Mouse (Mus musculus) stomach, postnatal 0 days (tissue): ENCODE data around the gene Chmp6. TPM values are rescaled to one million over a fixed set of nuclear protein-coding genes. Genes with fewer than 3 reads are reported as not detected.
A peak's percentile ranks its signal among the peaks of the same experiment; 100 is the strongest.

ENCODE experiments used
- ATAC-seq: fragments of 200-750 bp; cut with Nextera tagmentation; 2 replicates; pipeline ENCODE4 v1.8.0; 2017; ENCODE audit not compliant: low FRiP score, low TSS enrichment
- DNase-seq: peaks from one replicate; pipeline ENCODE4 v3.0.0-alpha.2; 2016; ENCODE audit warnings: low spot score
- H3K27ac ChIP-seq: fragments of 300-500 bp; sonication (generic); replicated peaks from 2 replicates; pipeline ENCODE4 v1.5.1; 2014; ENCODE audit warnings: mild to moderate bottlenecking, control low read depth
- H3K27me3 ChIP-seq: fragments of 300-500 bp; sonication (generic); 2 replicates; pipeline ENCODE4 v1.6.1; 2014; ENCODE audit warnings: low read length; ENCODE audit not compliant: control insufficient read depth, insufficient read depth
- H3K36me3 ChIP-seq: fragments of 300-500 bp; sonication (generic); 2 replicates; pipeline ENCODE4 v1.6.1; 2014; ENCODE audit warnings: low read length, mixed read lengths; ENCODE audit not compliant: control insufficient read depth, insufficient read depth
- H3K4me1 ChIP-seq: fragments of 300-500 bp; sonication (generic); replicated peaks from 2 replicates; pipeline ENCODE4 v1.6.1; 2014; ENCODE audit warnings: antibody characterized with exemption; ENCODE audit not compliant: control insufficient read depth, insufficient read depth
- H3K4me2 ChIP-seq: fragments of 300-500 bp; sonication (generic); replicated peaks from 2 replicates; pipeline ENCODE4 v1.6.1; 2014; ENCODE audit warnings: low read depth, mild to moderate bottlenecking, control low read depth, moderate library complexity
- H3K4me3 ChIP-seq: fragments of 300-500 bp; sonication (generic); 2 replicates; pipeline ENCODE4 v1.5.1; 2014; ENCODE audit warnings: low read depth, low read length, control low read depth
- H3K9ac ChIP-seq: fragments of 300-500 bp; sonication (generic); 2 replicates; pipeline ENCODE4 v1.6.1; 2014; ENCODE audit warnings: mild to moderate bottlenecking, low read length, control low read depth, mixed read lengths
- H3K9me3 ChIP-seq: fragments of 300-500 bp; sonication (generic); 2 replicates; pipeline ENCODE4 v1.6.1; 2016; ENCODE audit warnings: low read length; ENCODE audit not compliant: control insufficient read depth
- CTCF ChIP-seq: IDR thresholded peaks from 2 replicates; pipeline ENCODE4 v1.5.1; 2016; ENCODE audit warnings: antibody characterized with exemption, low read depth, mild to moderate bottlenecking, moderate library complexity
- EP300 ChIP-seq: optimal IDR thresholded peaks from 2 replicates; pipeline ENCODE3; 2016; ENCODE audit warnings: antibody characterized with exemption
- WGBS: fragments of 180-500 bp; shearing (Covaris S2); extraction: QIAGEN DNeasy Blood & Tissue Kit; methylation state at CpG from one replicate; pipeline ENCODE4 v1.1.7; 2014; 5-methylcytosine and 5-hydroxymethylcytosine counted together
- polyA plus RNA-seq: library from polyadenylated mRNA; unstranded; fragments of >200 nt; fragmentation: Nextera tagmentation; extraction: Ambion mirVana; gene quantifications from 2 replicates; pipeline ENCODE4 v1.2.1, GENCODE M21; 2015

The Chmp6 gene
- polyA plus RNA-seq, 1 experiment from 2014 or later, result 84.5 TPM

GRCm38 (mm10) chr11:119916834-119917469 lies 3.7 kb downstream of the Chmp6 start:
- DNase-seq (no peak), ATAC-seq (no peak)
- no peaks in the 10 kb centered on the region for H3K9me3 ChIP-seq
- TF ChIP-seq CTCF (no peak), EP300 (no peak)
- 0 out of 2 replicates have a peak overlapping the region, but pooled peaks have one; percentile 13 for H3K27ac ChIP-seq
- H3K9ac ChIP-seq, result no peak overlapping the region
- H3K36me3 ChIP-seq, result peaks cover 22% of the 10 kb centered on the region; the same call in 1 of the 2 replicates
- no peak overlapping the region for H3K4me3 ChIP-seq
- peak overlapping the region; percentile 29; the same call in 1 of the 2 replicates for H3K4me2 ChIP-seq
- WGBS, result 89% methylated on average over 21 of the region's 21 CpGs
- H3K27me3 ChIP-seq, result no peaks in the 10 kb centered on the region
- H3K4me1 ChIP-seq, result peaks cover 14% of the 10 kb centered on the region; the same call in 1 of the 2 replicates

DNA sequence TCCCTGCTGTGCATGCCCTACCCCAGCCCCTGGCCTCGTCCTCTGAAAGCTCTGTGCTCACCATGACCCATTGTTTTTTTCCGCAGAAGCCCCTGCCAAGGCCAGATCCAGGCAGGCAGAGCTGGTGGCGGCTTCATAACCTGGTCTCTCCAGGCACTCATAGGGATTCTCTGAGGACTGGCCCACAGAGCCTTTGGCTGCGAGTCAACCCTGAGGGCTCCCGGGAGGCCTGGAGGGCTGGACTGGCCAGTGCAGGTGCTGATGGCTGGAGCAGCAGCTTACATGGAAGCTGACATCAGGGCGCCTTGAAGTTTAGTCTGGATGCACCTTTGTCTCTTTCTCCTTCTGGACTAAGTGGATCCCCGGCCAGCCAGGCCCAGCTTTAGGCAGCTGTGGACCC lies 5.3 kb downstream of the Chmp6 start:
- H3K9me3 ChIP-seq, result no peaks in the 10 kb centered on the region
- no peak for ATAC-seq
- H3K36me3 ChIP-seq, result peaks cover 22% of the 10 kb centered on the region; the same call in 1 of the 2 replicates
- 84% methylated on average over 7 of the region's 7 CpGs for WGBS
- no peak overlapping the region for H3K4me2 ChIP-seq
- H3K27me3 ChIP-seq, result no peaks in the 10 kb centered on the region
- no peak overlapping the region for H3K27ac ChIP-seq
- TF ChIP-seq CTCF, result no peak
- TF ChIP-seq EP300, result no peak
- no peak overlapping the region for H3K4me3 ChIP-seq
- H3K4me1 ChIP-seq, result peaks cover 10% of the 10 kb centered on the region; the same call in 1 of the 2 replicates
- DNase-seq, result no peak
- no peak overlapping the region for H3K9ac ChIP-seq

GRCm38 (mm10) chr11:119919432-119919831 lies 6.2 kb downstream of the Chmp6 start:
- Histone ChIP-seq H3K9me3 (no peaks in the 10 kb centered on the region), H3K9ac (no peak overlapping the region), H3K4me3 (no peak overlapping the region), H3K36me3 (peaks cover 22% of the 10 kb centered on the region; the same call in 1 of the 2 replicates), H3K27me3 (no peaks in the 10 kb centered on the region), H3K4me2 (no peak overlapping the region), H3K27ac (no peak overlapping the region), H3K4me1 (peaks cover 8% of the 10 kb centered on the region; the same call in 1 of the 2 replicates)
- 94% methylated on average over 4 of the region's 4 CpGs for WGBS
- DNase-seq, result no peak
- ATAC-seq, result no peak
- TF ChIP-seq CTCF (no peak), EP300 (no peak)

- WGBS, result 68% methylated on average over 8 of the region's 8 CpGs
- ATAC-seq (no peak), DNase-seq (peak; percentile 84)
- H3K4me2 ChIP-seq, result no peak overlapping the region
- TF ChIP-seq CTCF, result peak; percentile 91
- TF ChIP-seq EP300, result no peak
- H3K4me1 ChIP-seq, result 0 out of 2 replicates have a peak, but pooled peaks cover 4% of the 10 kb centered on the region
- no peaks in the 10 kb centered on the region for H3K27me3 ChIP-seq
- H3K27ac ChIP-seq, result no peak overlapping the region
- H3K9ac ChIP-seq, result no peak overlapping the region
- no peaks in the 10 kb centered on the region for H3K9me3 ChIP-seq
- H3K36me3 ChIP-seq, result peaks cover 22% of the 10 kb centered on the region; the same call in 1 of the 2 replicates
- H3K4me3 ChIP-seq, result no peak overlapping the region
Measured at GRCm38 (mm10) chr11:119919897-119920296, 6.7 kb downstream of the Chmp6 start.

DNA sequence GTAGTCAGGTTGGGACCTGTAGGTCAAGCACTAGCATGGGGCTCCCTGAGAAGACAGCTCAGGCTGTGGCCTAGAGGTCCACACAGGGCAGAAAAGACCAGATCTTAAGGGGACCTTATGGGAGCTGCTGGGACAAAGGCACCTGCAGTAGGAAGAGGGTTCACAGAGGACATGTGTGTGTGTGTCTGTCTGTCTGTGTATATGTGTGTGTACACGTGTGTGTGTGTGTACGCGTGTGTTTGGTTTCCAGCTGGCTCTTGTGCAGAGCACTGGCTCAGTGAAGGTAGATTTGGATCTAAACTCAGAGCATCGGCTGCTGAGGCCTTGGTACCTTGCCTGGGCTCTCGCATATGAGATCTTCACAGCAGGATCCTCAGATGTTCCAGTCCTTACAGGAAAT lies 7.4 kb downstream of the Chmp6 start:
- H3K36me3 ChIP-seq, result peaks cover 22% of the 10 kb centered on the region; the same call in 1 of the 2 replicates
- no peak overlapping the region for H3K27ac ChIP-seq
- no peaks in the 10 kb centered on the region for H3K27me3 ChIP-seq
- WGBS, result 88% methylated on average over 5 of the region's 5 CpGs
- no peak overlapping the region for H3K4me2 ChIP-seq
- H3K4me1 ChIP-seq, result no peaks in the 10 kb centered on the region
- DNase-seq (no peak), ATAC-seq (no peak)
- H3K9ac ChIP-seq, result no peak overlapping the region
- TF ChIP-seq EP300 (no peak), CTCF (no peak)
- no peak overlapping the region for H3K4me3 ChIP-seq
- no peaks in the 10 kb centered on the region for H3K9me3 ChIP-seq

DNA sequence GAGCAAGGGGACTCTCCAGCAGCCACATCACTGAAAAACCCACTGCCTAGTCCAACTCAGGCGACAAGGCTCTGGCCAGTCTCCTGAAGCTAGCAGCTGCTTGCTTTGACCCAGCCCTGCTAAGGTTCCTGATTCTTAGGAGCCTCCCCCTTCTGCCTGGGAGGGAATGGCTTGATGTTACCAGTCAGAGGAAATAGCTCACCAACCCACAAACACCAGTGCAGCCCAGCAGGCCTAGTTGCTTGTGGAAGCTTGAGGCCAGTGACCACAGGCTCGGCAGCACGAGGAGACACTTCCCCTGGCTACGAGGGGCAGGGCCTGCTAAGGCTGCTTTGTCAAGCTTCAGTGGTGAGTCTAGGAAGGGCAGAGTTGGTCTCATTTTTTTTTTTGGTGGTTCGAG lies 11.9 kb downstream of the Chmp6 start:
- no peak for DNase-seq
- no peak for ATAC-seq
- Histone ChIP-seq H3K4me3 (no peak overlapping the region), H3K9me3 (no peaks in the 10 kb centered on the region), H3K27ac (no peak overlapping the region), H3K27me3 (no peaks in the 10 kb centered on the region), H3K4me1 (no peaks in the 10 kb centered on the region), H3K36me3 (no peaks in the 10 kb centered on the region), H3K9ac (no peak overlapping the region), H3K4me2 (no peak overlapping the region)
- TF ChIP-seq EP300, result no peak
- no peak for TF ChIP-seq CTCF
- 73% methylated on average over 5 of the region's 5 CpGs for WGBS
